Mouse (Mus musculus): Measurements from ENCODE around the gene Nme1. TPM values are rescaled to one million over a fixed set of nuclear protein-coding genes. Genes with fewer than 3 reads are reported as not detected.

Gene Nme1
- polyA plus RNA-seq, 1 experiment from 2014 or later: 319 TPM

DNA sequence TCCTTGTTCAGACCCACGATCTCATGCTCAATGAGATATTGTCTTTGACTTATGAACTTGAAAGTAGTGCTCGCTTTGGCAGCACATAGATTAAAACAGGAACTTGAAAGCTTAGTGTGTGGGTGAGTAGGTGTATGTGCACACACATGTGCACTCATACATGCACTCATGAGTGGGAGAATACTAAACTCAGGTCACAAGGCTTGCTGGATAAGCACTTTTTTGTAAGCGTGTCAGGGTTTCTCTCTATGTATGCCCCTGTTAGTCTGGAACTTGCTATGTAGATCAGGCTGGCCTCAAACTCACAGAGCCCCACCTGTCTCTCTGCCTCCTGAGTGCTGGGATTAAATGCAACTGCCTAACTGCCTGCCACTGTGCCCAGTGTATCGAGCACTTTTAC is 18.7 kb upstream of the Nme1 start:
- H3K9ac ChIP-seq: no peak overlapping the region
- no peaks in the 10 kb centered on the region for H3K36me3 ChIP-seq (ENCODE audit: poor library complexity, severe bottlenecking)
- H3K4me1 ChIP-seq: no peaks in the 10 kb centered on the region
- H3K4me3 ChIP-seq: no peak overlapping the region
- no peak overlapping the region for H3K27ac ChIP-seq
- H3K27me3 ChIP-seq: no peaks in the 10 kb centered on the region
- no peak overlapping the region for H3K4me2 ChIP-seq
- no peaks in the 10 kb centered on the region for H3K9me3 ChIP-seq (replicated peaks)
- no peak for ATAC-seq
- 88% methylated on average over 4 of the region's 4 CpGs for WGBS

GRCm38 (mm10) chr11:93986298-93986697 is 18.0 kb upstream of the Nme1 start:
- H3K4me1 ChIP-seq: no peaks in the 10 kb centered on the region
- H3K27me3 ChIP-seq: no peaks in the 10 kb centered on the region
- H3K9me3 ChIP-seq (replicated peaks): no peaks in the 10 kb centered on the region
- H3K27ac ChIP-seq: no peak overlapping the region
- H3K4me2 ChIP-seq: no peak overlapping the region
- no peak for ATAC-seq
- H3K36me3 ChIP-seq (ENCODE audit: poor library complexity, severe bottlenecking): no peaks in the 10 kb centered on the region
- H3K9ac ChIP-seq: no peak overlapping the region
- no peak overlapping the region for H3K4me3 ChIP-seq

DNA sequence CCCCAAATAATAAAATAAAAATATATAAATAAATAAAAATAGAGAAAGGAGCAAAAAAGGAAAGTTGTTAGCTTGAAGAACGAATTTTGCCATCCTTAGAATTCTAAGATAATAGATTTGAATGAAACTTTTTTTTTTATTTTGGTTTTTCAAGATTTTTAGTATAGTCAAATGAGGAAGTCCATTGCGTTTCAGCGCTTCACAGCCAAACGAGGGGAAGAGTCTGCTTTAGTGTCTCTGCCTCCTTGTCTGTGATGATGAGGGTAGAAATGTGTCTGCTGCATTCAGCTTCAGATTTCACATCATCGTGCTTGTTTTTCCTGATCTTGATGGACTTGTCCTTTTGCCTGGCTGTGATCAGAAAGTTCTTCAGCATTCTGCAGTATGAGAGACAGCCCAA is 16.9 kb upstream of the Nme1 start:
- Histone ChIP-seq H3K27me3 (no peaks in the 10 kb centered on the region), H3K9ac (no peak overlapping the region), H3K36me3 (ENCODE audit: poor library complexity, severe bottlenecking) (no peaks in the 10 kb centered on the region), H3K4me3 (no peak overlapping the region), H3K9me3 (replicated peaks) (no peaks in the 10 kb centered on the region), H3K27ac (no peak overlapping the region), H3K4me2 (no peak overlapping the region), H3K4me1 (no peaks in the 10 kb centered on the region)
- no peak for ATAC-seq
- 91% methylated on average over 5 of the region's 5 CpGs for WGBS

- no peak for ATAC-seq
- H3K36me3 ChIP-seq (ENCODE audit: poor library complexity, severe bottlenecking): no peaks in the 10 kb centered on the region
- H3K27me3 ChIP-seq: no peaks in the 10 kb centered on the region
- no peaks in the 10 kb centered on the region for H3K4me1 ChIP-seq
- WGBS: 91% methylated on average over 3 of the region's 3 CpGs
- H3K9me3 ChIP-seq (replicated peaks): no peaks in the 10 kb centered on the region
- H3K27ac ChIP-seq: no peak overlapping the region
- no peak overlapping the region for H3K4me2 ChIP-seq
- H3K4me3 ChIP-seq: no peak overlapping the region
- no peak overlapping the region for H3K9ac ChIP-seq
Observed at GRCm38 (mm10) chr11:93984619-93985018, 16.3 kb upstream of the Nme1 start.

DNA sequence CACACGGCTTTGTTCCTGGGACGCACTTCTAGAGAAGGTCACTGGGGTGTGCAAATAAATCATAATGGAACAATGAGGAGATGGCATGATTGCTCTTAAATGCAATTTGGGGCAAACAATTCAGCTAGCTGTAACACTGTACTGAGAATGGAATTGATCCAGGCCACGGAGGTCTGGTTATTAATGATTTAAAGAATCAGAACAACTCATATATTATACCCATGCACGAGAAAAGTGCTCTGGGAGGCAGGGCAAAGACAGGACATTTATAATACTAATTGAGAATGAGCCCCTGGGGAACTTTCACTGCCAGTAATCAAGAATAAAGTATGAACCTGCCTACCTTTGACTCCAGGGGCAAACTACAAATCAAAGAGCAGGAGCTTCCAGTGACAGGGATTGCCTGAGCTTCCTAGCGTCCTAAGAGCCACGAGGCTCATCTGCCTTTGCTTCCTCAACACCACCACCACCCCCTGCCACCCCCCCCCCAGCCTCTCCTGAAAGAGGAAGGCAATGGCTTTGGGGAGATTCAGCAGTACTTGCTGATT is 11.3 kb upstream of the Nme1 start:
- Histone ChIP-seq H3K4me2 (no peak overlapping the region), H3K9ac (no peak overlapping the region), H3K27me3 (no peaks in the 10 kb centered on the region), H3K27ac (no peak overlapping the region), H3K4me3 (no peak overlapping the region), H3K36me3 (ENCODE audit: poor library complexity, severe bottlenecking) (no peaks in the 10 kb centered on the region), H3K4me1 (no peaks in the 10 kb centered on the region), H3K9me3 (replicated peaks) (no peaks in the 10 kb centered on the region)
- no peak for ATAC-seq
- WGBS: 64% methylated on average over 6 of the region's 6 CpGs

GRCm38 (mm10) chr11:93972951-93973350 is 4.6 kb upstream of the Nme1 start:
- H3K4me3 ChIP-seq: no peak overlapping the region
- H3K36me3 ChIP-seq (ENCODE audit: poor library complexity, severe bottlenecking): no peaks in the 10 kb centered on the region
- no peaks in the 10 kb centered on the region for H3K27me3 ChIP-seq
- 80% methylated on average over 5 of the region's 5 CpGs for WGBS
- no peak overlapping the region for H3K4me2 ChIP-seq
- H3K9ac ChIP-seq: no peak overlapping the region
- H3K27ac ChIP-seq: no peak overlapping the region
- ATAC-seq: no peak
- peaks cover 8% of the 10 kb centered on the region; the same call in 1 of the 2 replicates for H3K4me1 ChIP-seq
- no peaks in the 10 kb centered on the region for H3K9me3 ChIP-seq (replicated peaks)

- no peak for ATAC-seq
Observed at GRCm38 (mm10) chr11:93969799-93970198, 1.5 kb upstream of the Nme1 start.

GRCm38 (mm10) chr11:93969171-93969570 is 850 bp upstream of the Nme1 start:
- H3K4me3 ChIP-seq: no peak overlapping the region; the same call in 1 of the 2 replicates
- H3K27ac ChIP-seq: peak overlapping the region; percentile 75; the same call in 1 of the 2 replicates
- no peaks in the 10 kb centered on the region for H3K27me3 ChIP-seq
- peaks cover 18% of the 10 kb centered on the region for H3K36me3 ChIP-seq (ENCODE audit: poor library complexity, severe bottlenecking)
- peak overlapping the region; percentile 86 for H3K4me2 ChIP-seq
- ATAC-seq: no peak
- H3K4me1 ChIP-seq: peaks cover 19% of the 10 kb centered on the region
- WGBS: 90% methylated on average over 6 of the region's 6 CpGs
- H3K9ac ChIP-seq: peak overlapping the region; percentile 82; the same call in 1 of the 2 replicates
- no peaks in the 10 kb centered on the region for H3K9me3 ChIP-seq (replicated peaks)

More at GRCm38 (mm10) chr11:93969799-93970198, 1.5 kb upstream of the Nme1 start:
- peaks cover 12% of the 10 kb centered on the region for H3K36me3 ChIP-seq (ENCODE audit: poor library complexity, severe bottlenecking)
- 78% methylated on average over 1 of the region's 1 CpGs for WGBS
- H3K27ac ChIP-seq: no peak overlapping the region
- H3K9me3 ChIP-seq (replicated peaks): no peaks in the 10 kb centered on the region
- no peak overlapping the region for H3K4me2 ChIP-seq
- H3K27me3 ChIP-seq: no peaks in the 10 kb centered on the region
- no peak overlapping the region for H3K4me3 ChIP-seq
- H3K9ac ChIP-seq: no peak overlapping the region
- H3K4me1 ChIP-seq: peaks cover 19% of the 10 kb centered on the region

DNA sequence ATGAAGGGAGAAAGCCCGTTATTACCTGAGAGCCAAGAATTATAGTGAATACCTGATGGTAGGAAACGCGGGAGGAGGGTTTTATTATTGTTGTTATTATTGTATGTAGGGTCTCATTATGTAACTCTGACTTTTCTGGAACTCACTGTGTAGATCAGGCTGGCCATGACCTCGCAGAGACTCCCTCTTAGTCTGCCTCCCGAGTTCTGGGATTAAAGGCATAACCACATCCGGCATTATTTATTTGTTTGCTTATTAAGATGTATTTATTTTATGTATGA is 467 bp upstream of the Nme1 start:
- H3K4me3 ChIP-seq: peak overlapping the region; percentile 81
- no peaks in the 10 kb centered on the region for H3K9me3 ChIP-seq (replicated peaks)
- 57% methylated on average over 6 of the region's 6 CpGs for WGBS
- H3K9ac ChIP-seq: peak overlapping the region; percentile 82; the same call in 1 of the 2 replicates
- H3K27ac ChIP-seq: peak overlapping the region; percentile 75
- H3K27me3 ChIP-seq: no peaks in the 10 kb centered on the region
- peaks cover 22% of the 10 kb centered on the region for H3K36me3 ChIP-seq (ENCODE audit: poor library complexity, severe bottlenecking)
- ATAC-seq: 0 out of 2 replicates have a peak, but pooled peaks have one; percentile 3
- H3K4me2 ChIP-seq: peak overlapping the region; percentile 86
- H3K4me1 ChIP-seq: peaks cover 19% of the 10 kb centered on the region

- H3K9me3 ChIP-seq (replicated peaks): no peaks in the 10 kb centered on the region
- H3K27ac ChIP-seq: peak overlapping the region; percentile 75
- H3K4me2 ChIP-seq: peak overlapping the region; percentile 86
- peak overlapping the region; percentile 81 for H3K4me3 ChIP-seq
- peaks cover 19% of the 10 kb centered on the region for H3K4me1 ChIP-seq
- H3K9ac ChIP-seq: peak overlapping the region; percentile 82
- ATAC-seq: 0 out of 2 replicates have a peak, but pooled peaks have one; percentile 1
- H3K27me3 ChIP-seq: no peaks in the 10 kb centered on the region
- H3K36me3 ChIP-seq (ENCODE audit: poor library complexity, severe bottlenecking): peaks cover 35% of the 10 kb centered on the region
- 5% methylated on average over 11 of the region's 11 CpGs for WGBS
Observed at GRCm38 (mm10) chr11:93967381-93967780, 940 bp downstream of the Nme1 start.

GRCm38 (mm10) chr11:93965391-93965790 is 2.9 kb downstream of the Nme1 start:
- no peaks in the 10 kb centered on the region for H3K9me3 ChIP-seq (replicated peaks)
- H3K4me3 ChIP-seq: no peak overlapping the region
- no peak for ATAC-seq
- H3K9ac ChIP-seq: no peak overlapping the region
- no peaks in the 10 kb centered on the region for H3K27me3 ChIP-seq
- 94% methylated on average over 6 of the region's 6 CpGs for WGBS
- H3K27ac ChIP-seq: no peak overlapping the region
- H3K4me1 ChIP-seq: peaks cover 19% of the 10 kb centered on the region
- peaks cover 55% of the 10 kb centered on the region for H3K36me3 ChIP-seq (ENCODE audit: poor library complexity, severe bottlenecking)
- H3K4me2 ChIP-seq: no peak overlapping the region

GRCm38 (mm10) chr11:93963013-93963412 is 5.3 kb downstream of the Nme1 start:
- 84% methylated on average over 4 of the region's 4 CpGs for WGBS

DNA sequence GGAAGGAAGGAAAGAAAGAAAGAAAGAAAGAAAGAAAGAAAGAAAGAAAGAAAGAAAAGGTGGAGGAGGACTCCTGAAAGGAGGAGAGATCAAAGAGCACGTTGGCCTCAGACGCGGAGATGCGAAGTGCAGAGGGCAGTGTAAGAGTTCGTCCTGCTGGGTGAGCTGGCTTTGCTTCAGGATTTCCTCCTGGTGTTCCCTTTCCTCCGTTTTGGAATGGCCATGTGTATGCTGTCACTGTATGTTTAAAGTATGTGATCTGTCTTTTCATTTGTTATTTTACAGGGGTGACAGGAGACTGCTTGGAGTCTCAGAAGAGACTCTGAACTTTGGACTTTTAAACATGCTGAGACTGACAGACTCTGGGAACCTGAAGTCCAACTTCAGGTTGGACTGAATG is 6.8 kb downstream of the Nme1 start:
- 90% methylated on average over 6 of the region's 6 CpGs for WGBS
- Histone ChIP-seq H3K27me3 (no peaks in the 10 kb centered on the region), H3K4me1 (peaks cover 3% of the 10 kb centered on the region), H3K4me2 (no peak overlapping the region), H3K9me3 (replicated peaks) (no peaks in the 10 kb centered on the region), H3K36me3 (ENCODE audit: poor library complexity, severe bottlenecking) (peaks cover 85% of the 10 kb centered on the region), H3K27ac (no peak overlapping the region), H3K4me3 (no peak overlapping the region), H3K9ac (no peak overlapping the region)
- ATAC-seq: no peak

More at GRCm38 (mm10) chr11:93963013-93963412, 5.3 kb downstream of the Nme1 start:
- Histone ChIP-seq H3K9me3 (replicated peaks) (no peaks in the 10 kb centered on the region), H3K27me3 (no peaks in the 10 kb centered on the region), H3K4me1 (peaks cover 11% of the 10 kb centered on the region), H3K27ac (no peak overlapping the region), H3K4me2 (no peak overlapping the region), H3K36me3 (ENCODE audit: poor library complexity, severe bottlenecking) (peaks cover 79% of the 10 kb centered on the region), H3K9ac (no peak overlapping the region), H3K4me3 (no peak overlapping the region)
- ATAC-seq: no peak

Measured in forebrain, embryonic 13.5 days (tissue).